Mouse (Mus musculus) embryonic facial prominence, embryonic 15.5 days (tissue): ENCODE measurements at regions not wholly inside any gene's neighbourhood (a gene's known extent, or its start where the extent isn't known, plus 50 kb on each side); places are given as distances from the start of the nearest gene placed in this dataset.

Experiments used
- ATAC-seq: fragments of 200-750 bp; cut with Nextera tagmentation; 2 replicates; pipeline ENCODE4 v1.8.0; 2017; ENCODE audit warnings: low read depth, moderate TSS enrichment; ENCODE audit not compliant: insufficient number of reproducible peaks, low FRiP score, low TSS enrichment
- H3K27ac ChIP-seq: fragments of 300-500 bp; sonication (generic); replicated peaks from 2 replicates; pipeline ENCODE4 v1.5.1; 2015; ENCODE audit warnings: mild to moderate bottlenecking, inconsistent platforms
- H3K27me3 ChIP-seq: fragments of 300-500 bp; sonication (generic); 2 replicates; pipeline ENCODE4 v1.6.1; 2015; ENCODE audit warnings: inconsistent platforms
- H3K36me3 ChIP-seq: fragments of 300-500 bp; sonication (generic); 2 replicates; pipeline ENCODE4 v1.6.1; 2015; ENCODE audit warnings: mild to moderate bottlenecking, inconsistent platforms
- H3K4me1 ChIP-seq: fragments of 300-500 bp; sonication (generic); 2 replicates; pipeline ENCODE4 v1.6.1; 2015; ENCODE audit warnings: inconsistent platforms
- H3K4me2 ChIP-seq: fragments of 300-500 bp; sonication (generic); replicated peaks from 2 replicates; pipeline ENCODE4 v1.6.1; 2015; ENCODE audit warnings: mild to moderate bottlenecking, inconsistent platforms
- H3K4me3 ChIP-seq: fragments of 300-500 bp; sonication (generic); replicated peaks from 2 replicates; pipeline ENCODE4 v1.5.1; 2015; ENCODE audit warnings: mild to moderate bottlenecking, inconsistent platforms
- H3K9ac ChIP-seq: fragments of 300-500 bp; sonication (generic); 2 replicates; pipeline ENCODE4 v1.6.1; 2015; ENCODE audit warnings: inconsistent platforms
- H3K9me3 ChIP-seq: fragments of 300-500 bp; sonication (generic); replicated peaks from 2 replicates; pipeline ENCODE4 v1.6.1; 2016; ENCODE audit warnings: inconsistent platforms
- whole genome bisulfite sequencing: fragments of 180-500 bp; shearing (Covaris S2); methylation state at CpG from one replicate; pipeline ENCODE4 v1.1.7; 2015; 5-methylcytosine and 5-hydroxymethylcytosine counted together

DNA sequence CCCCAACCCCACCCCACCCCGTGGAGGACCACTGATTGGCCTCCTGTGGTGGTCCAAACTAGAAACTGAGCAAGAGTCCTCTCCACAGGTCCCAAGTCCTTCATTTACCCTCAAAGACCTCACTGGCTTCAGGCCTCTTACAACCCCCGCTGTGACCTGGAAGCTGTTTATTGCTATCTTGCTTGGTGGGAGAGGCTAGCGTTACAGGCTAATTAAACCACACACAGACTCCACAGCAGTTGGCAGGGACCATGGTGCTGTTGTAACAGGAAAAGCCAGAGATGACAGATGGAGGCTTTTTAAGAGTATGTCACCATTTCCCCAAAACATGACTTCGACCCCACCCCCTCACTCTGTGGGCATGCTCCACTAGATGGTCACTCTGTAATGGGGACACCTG lies 174.9 kb upstream of the Nectin1 start:
- H3K4me3 ChIP-seq = no peak overlapping the region
- WGBS = 56% methylated on average over 4 of the region's 4 CpGs
- no peak for ATAC-seq

GRCm38 (mm10) chr9:43571086-43571485 lies 172.7 kb upstream of the Nectin1 start:
- H3K4me3 ChIP-seq = no peak overlapping the region
- ATAC-seq = no peak
- no peaks in the 10 kb centered on the region for H3K4me1 ChIP-seq

More for the DNA sequence above, 174.9 kb upstream of the Nectin1 start:
- H3K4me2 ChIP-seq = no peak overlapping the region
- H3K36me3 ChIP-seq = no peaks in the 10 kb centered on the region
- H3K4me1 ChIP-seq = no peaks in the 10 kb centered on the region
- no peak overlapping the region for H3K27ac ChIP-seq
- H3K9me3 ChIP-seq = no peaks in the 10 kb centered on the region
- no peak overlapping the region for H3K9ac ChIP-seq
- H3K27me3 ChIP-seq = no peaks in the 10 kb centered on the region

DNA sequence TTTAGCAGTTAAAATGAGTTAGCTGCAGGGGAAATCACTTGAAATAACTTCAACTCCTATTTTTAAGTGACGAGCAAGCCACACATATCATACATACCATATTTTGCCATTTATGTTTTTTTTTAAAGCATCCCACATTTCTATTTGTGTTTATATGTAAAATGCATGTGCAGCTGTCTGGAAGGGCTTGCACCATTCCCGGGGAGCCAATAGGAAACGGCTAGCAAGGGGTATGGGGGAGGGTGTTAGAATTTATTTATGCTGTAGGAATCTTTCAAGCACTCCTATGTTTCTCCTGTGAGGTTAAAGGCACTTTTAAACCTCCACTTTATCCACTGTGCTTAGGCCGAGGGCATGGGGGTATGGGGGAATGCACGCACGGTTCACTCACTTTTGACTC lies 168.1 kb upstream of the Nectin1 start:
- no peaks in the 10 kb centered on the region for H3K9me3 ChIP-seq
- H3K27ac ChIP-seq = no peak overlapping the region
- H3K4me2 ChIP-seq = no peak overlapping the region
- ATAC-seq = no peak
- 81% methylated on average over 6 of the region's 6 CpGs for WGBS
- H3K4me1 ChIP-seq = no peaks in the 10 kb centered on the region
- no peaks in the 10 kb centered on the region for H3K27me3 ChIP-seq
- H3K9ac ChIP-seq = no peak overlapping the region
- no peak overlapping the region for H3K4me3 ChIP-seq
- H3K36me3 ChIP-seq = no peaks in the 10 kb centered on the region

More at GRCm38 (mm10) chr9:43571086-43571485, 172.7 kb upstream of the Nectin1 start:
- H3K36me3 ChIP-seq = no peaks in the 10 kb centered on the region
- H3K27me3 ChIP-seq = no peaks in the 10 kb centered on the region
- H3K9ac ChIP-seq = no peak overlapping the region
- H3K27ac ChIP-seq = no peak overlapping the region
- no peaks in the 10 kb centered on the region for H3K9me3 ChIP-seq
- 71% methylated on average over 6 of the region's 6 CpGs for WGBS
- H3K4me2 ChIP-seq = no peak overlapping the region

- H3K27me3 ChIP-seq = no peaks in the 10 kb centered on the region
- no peak for ATAC-seq
- H3K4me2 ChIP-seq = no peak overlapping the region
- H3K27ac ChIP-seq = no peak overlapping the region
- no peaks in the 10 kb centered on the region for H3K36me3 ChIP-seq
- H3K4me3 ChIP-seq = no peak overlapping the region
- no peaks in the 10 kb centered on the region for H3K4me1 ChIP-seq
- no peak overlapping the region for H3K9ac ChIP-seq
- no peaks in the 10 kb centered on the region for H3K9me3 ChIP-seq
- WGBS = 42% methylated on average over 6 of the region's 6 CpGs
Observed at GRCm38 (mm10) chr9:43580653-43581052, 163.1 kb upstream of the Nectin1 start.

GRCm38 (mm10) chr9:43585616-43586015 lies 158.2 kb upstream of the Nectin1 start:
- no peaks in the 10 kb centered on the region for H3K4me1 ChIP-seq
- no peak overlapping the region for H3K27ac ChIP-seq
- no peak overlapping the region for H3K4me2 ChIP-seq
- H3K9me3 ChIP-seq = no peaks in the 10 kb centered on the region
- no peaks in the 10 kb centered on the region for H3K27me3 ChIP-seq
- no peak for ATAC-seq
- 43% methylated on average over 6 of the region's 6 CpGs for WGBS
- H3K9ac ChIP-seq = no peak overlapping the region
- H3K4me3 ChIP-seq = no peak overlapping the region
- no peaks in the 10 kb centered on the region for H3K36me3 ChIP-seq

- Histone ChIP-seq H3K9ac (no peak overlapping the region), H3K4me1 (no peaks in the 10 kb centered on the region), H3K4me2 (no peak overlapping the region), H3K4me3 (no peak overlapping the region), H3K9me3 (no peaks in the 10 kb centered on the region), H3K27me3 (no peaks in the 10 kb centered on the region), H3K36me3 (no peaks in the 10 kb centered on the region), H3K27ac (no peak overlapping the region)
- 65% methylated on average over 6 of the region's 6 CpGs for WGBS
- ATAC-seq = no peak
Observed at GRCm38 (mm10) chr9:43593236-43593635, 150.5 kb upstream of the Nectin1 start.

GRCm38 (mm10) chr9:43594814-43595213 lies 149.0 kb upstream of the Nectin1 start:
- Histone ChIP-seq H3K4me3 (no peak overlapping the region), H3K4me1 (no peaks in the 10 kb centered on the region), H3K4me2 (no peak overlapping the region), H3K9me3 (no peaks in the 10 kb centered on the region), H3K27ac (no peak overlapping the region), H3K27me3 (no peaks in the 10 kb centered on the region), H3K36me3 (no peaks in the 10 kb centered on the region), H3K9ac (no peak overlapping the region)
- WGBS = 77% methylated on average over 3 of the region's 3 CpGs
- ATAC-seq = no peak

GRCm38 (mm10) chr9:43595461-43595860 lies 148.3 kb upstream of the Nectin1 start:
- 67% methylated on average over 4 of the region's 4 CpGs for WGBS
- Histone ChIP-seq H3K9ac (no peak overlapping the region), H3K9me3 (no peaks in the 10 kb centered on the region), H3K36me3 (no peaks in the 10 kb centered on the region), H3K27me3 (no peaks in the 10 kb centered on the region), H3K4me3 (no peak overlapping the region), H3K4me2 (no peak overlapping the region), H3K27ac (no peak overlapping the region), H3K4me1 (no peaks in the 10 kb centered on the region)
- no peak for ATAC-seq

DNA sequence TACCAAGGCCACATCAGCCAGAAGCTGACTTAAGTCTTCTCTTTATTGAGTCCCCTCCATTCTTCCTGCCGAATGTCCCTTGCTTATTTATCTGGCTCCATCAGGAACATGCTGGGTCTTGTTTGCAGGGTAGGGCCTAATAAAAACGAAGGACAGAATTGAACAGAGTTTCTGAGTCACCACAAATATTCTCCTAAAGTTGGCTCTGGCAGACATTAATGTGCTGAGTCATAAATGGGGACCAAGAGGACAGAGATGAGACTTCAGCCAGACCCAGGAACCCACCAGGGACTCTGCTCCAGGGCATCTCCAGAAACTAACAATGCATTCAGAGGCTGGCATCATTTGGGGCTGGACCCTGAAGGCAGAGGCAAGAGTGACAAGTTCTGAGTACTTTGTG lies 143.4 kb upstream of the Nectin1 start:
- WGBS = 45% methylated on average over 2 of the region's 2 CpGs
- H3K9ac ChIP-seq = no peak overlapping the region

DNA sequence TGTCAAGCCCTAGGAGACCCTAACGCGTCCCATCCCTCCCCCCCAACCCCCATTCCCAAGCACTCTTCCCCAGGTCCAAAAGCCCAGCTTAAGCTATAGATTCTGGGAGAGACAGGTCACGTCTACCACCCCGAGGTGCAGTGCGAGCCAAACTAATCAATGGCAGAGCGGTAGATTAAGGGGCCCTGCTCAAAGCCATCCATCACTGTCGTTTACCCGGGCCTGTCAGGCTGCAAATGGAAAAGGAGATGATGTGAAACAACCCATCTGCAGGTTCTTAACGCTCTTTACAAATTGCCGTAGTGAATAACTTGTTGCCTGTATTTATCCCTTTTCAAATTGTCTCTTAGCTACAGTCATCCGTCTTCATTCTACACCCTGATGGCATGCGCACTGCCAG lies 126.2 kb upstream of the Nectin1 start:
- 31% methylated on average over 12 of the region's 12 CpGs for WGBS
- ATAC-seq = no peak
- H3K4me1 ChIP-seq = no peaks in the 10 kb centered on the region
- no peaks in the 10 kb centered on the region for H3K27me3 ChIP-seq
- H3K36me3 ChIP-seq = no peaks in the 10 kb centered on the region
- no peak overlapping the region for H3K4me2 ChIP-seq
- H3K9me3 ChIP-seq = no peaks in the 10 kb centered on the region
- no peak overlapping the region for H3K4me3 ChIP-seq
- no peak overlapping the region for H3K9ac ChIP-seq
- no peak overlapping the region for H3K27ac ChIP-seq

More for the DNA sequence above, 143.4 kb upstream of the Nectin1 start:
- Histone ChIP-seq H3K4me1 (no peaks in the 10 kb centered on the region), H3K9me3 (no peaks in the 10 kb centered on the region), H3K36me3 (no peaks in the 10 kb centered on the region), H3K4me2 (no peak overlapping the region), H3K4me3 (no peak overlapping the region), H3K27me3 (no peaks in the 10 kb centered on the region), H3K27ac (no peak overlapping the region)
- ATAC-seq = no peak

GRCm38 (mm10) chr9:43627558-43627957 lies 116.2 kb upstream of the Nectin1 start:
- WGBS = 76% methylated on average over 4 of the region's 4 CpGs
- no peaks in the 10 kb centered on the region for H3K9me3 ChIP-seq
- H3K4me1 ChIP-seq = no peaks in the 10 kb centered on the region
- H3K4me2 ChIP-seq = no peak overlapping the region
- ATAC-seq = no peak
- no peaks in the 10 kb centered on the region for H3K36me3 ChIP-seq
- H3K27me3 ChIP-seq = no peaks in the 10 kb centered on the region
- H3K4me3 ChIP-seq = no peak overlapping the region
- H3K27ac ChIP-seq = no peak overlapping the region
- no peak overlapping the region for H3K9ac ChIP-seq

- H3K4me1 ChIP-seq = no peaks in the 10 kb centered on the region
- H3K4me2 ChIP-seq = no peak overlapping the region
- H3K4me3 ChIP-seq = no peak overlapping the region
- no peak overlapping the region for H3K27ac ChIP-seq
- no peaks in the 10 kb centered on the region for H3K9me3 ChIP-seq
- 43% methylated on average over 11 of the region's 11 CpGs for WGBS
- no peak overlapping the region for H3K9ac ChIP-seq
- H3K36me3 ChIP-seq = no peaks in the 10 kb centered on the region
- ATAC-seq = no peak
- H3K27me3 ChIP-seq = no peaks in the 10 kb centered on the region
Observed at GRCm38 (mm10) chr9:43628786-43629185, 115.0 kb upstream of the Nectin1 start.
